In genomic region chr13:52597092-52597678, GRCm38 (mm10) we compare ENCODE assay signal across 21 mouse cellular contexts. TPM values are rescaled to one million over a fixed set of nuclear protein-coding genes. Genes with fewer than 3 reads are reported as not detected.
DNase-seq lines count a peak whose midpoint lies in the region; ATAC-seq and TF ChIP-seq lines count a peak whose summit lies in the region.
"Had no signal": no experiment of that assay in that cellular context is flagged by ENCODE, and none has a peak within 500 bp of the region (broad histone marks: within the 10 kb centered on the region; RNA-seq: fewer than 3 reads in every experiment).

No protein-coding gene starts in this region.

- ATAC-seq in stomach, embryonic 16.5 days (ENCODE audit: insufficient read depth, low FRiP score), result no peak
- ATAC-seq in stomach, postnatal 0 days (ENCODE audit: low FRiP score, low TSS enrichment), result no peak
- no peak for ATAC-seq in liver, embryonic 13.5 days (ENCODE audit: low read depth)
- ATAC-seq in megakaryocyte progenitor cell, adult 5-6 weeks (replicated peaks; ENCODE audit: poor library complexity), result 0 out of 2 replicates have a peak, but pooled peaks have one; percentile 25
- ATAC-seq: activated CD4-positive, CD25-positive, alpha-beta regulatory T cell, adult 4 months; intestine, embryonic 16.5 days; Patski had no signal

- H3K9me3 ChIP-seq in stomach, embryonic 16.5 days (replicated peaks; ENCODE audit: control insufficient read depth, low read length), result no peaks in the 10 kb centered on the region
- no peaks in the 10 kb centered on the region for H3K9me3 ChIP-seq in stomach, postnatal 0 days (ENCODE audit: control insufficient read depth, low read length)
- H3K9me3 ChIP-seq in liver, embryonic 13.5 days (replicated peaks), result no peaks in the 10 kb centered on the region
- H3K9me3 ChIP-seq: hindbrain, embryonic 15.5 days; limb, embryonic 10.5 days had no signal

- no peak overlapping the region for H3K27ac ChIP-seq in gastrocnemius, adult 2 months
- H3K27ac ChIP-seq in stomach, embryonic 16.5 days (ENCODE audit: low read length), result no peak overlapping the region
- H3K27ac ChIP-seq in stomach, postnatal 0 days (replicated peaks), result no peak overlapping the region
- no peak overlapping the region for H3K27ac ChIP-seq in liver, embryonic 13.5 days
- H3K27ac ChIP-seq: hindbrain, embryonic 15.5 days; kidney, postnatal 0 days; left cerebral cortex, adult 2 months; limb, embryonic 10.5 days had no signal

- H3K36me3 ChIP-seq in stomach, embryonic 16.5 days (ENCODE audit: control insufficient read depth, insufficient read depth, low read length), result no peaks in the 10 kb centered on the region
- no peaks in the 10 kb centered on the region for H3K36me3 ChIP-seq in stomach, postnatal 0 days (ENCODE audit: control insufficient read depth, insufficient read depth, low read length)
- no peaks in the 10 kb centered on the region for H3K36me3 ChIP-seq in liver, embryonic 13.5 days
- H3K36me3 ChIP-seq: hindbrain, embryonic 15.5 days; limb, embryonic 10.5 days had no signal

- 0 out of 2 replicates have a peak overlapping the region, but pooled peaks have one; percentile 31 for H3K4me2 ChIP-seq in stomach, embryonic 16.5 days (ENCODE audit: low read depth, low read length)
- H3K4me2 ChIP-seq in stomach, postnatal 0 days (replicated peaks; ENCODE audit: low read depth), result no peak overlapping the region
- peak overlapping the region; percentile 19; the same call in 1 of the 2 replicates for H3K4me2 ChIP-seq in liver, embryonic 13.5 days
- H3K4me2 ChIP-seq: heart, embryonic 12.5 days; hindbrain, embryonic 15.5 days; lung, embryonic 14.5 days had no signal

- intact Hi-C loops in gastrocnemius, adult 2 months (cut with DNase I), result no loop called here
- intact Hi-C loops in gastrocnemius, postnatal 14 days (cut with DNase I; ENCODE audit: low total_unique reads), result no loop called here
- intact Hi-C loops in heart, postnatal 25 days (cut with DNase I), result no loop called here

- TF ChIP-seq EP300 in stomach, postnatal 0 days (optimal IDR thresholded peaks at IDR 0.05), result no peak

- H3K4me1 ChIP-seq in stomach, embryonic 16.5 days (ENCODE audit: control insufficient read depth, insufficient read depth, low read length), result no peaks in the 10 kb centered on the region
- H3K4me1 ChIP-seq in stomach, postnatal 0 days (replicated peaks; ENCODE audit: control insufficient read depth, insufficient read depth), result no peaks in the 10 kb centered on the region
- peaks cover 2% of the 10 kb centered on the region; the same call in 1 of the 2 replicates for H3K4me1 ChIP-seq in liver, embryonic 13.5 days (replicated peaks)
- H3K4me1 ChIP-seq: hindbrain, embryonic 15.5 days had no signal

- no peak for DNase-seq in gastrocnemius, adult 2 months
- DNase-seq in gastrocnemius, postnatal 14 days, result no peak
- no peak for DNase-seq in stomach, postnatal 0 days (ENCODE audit: low spot score)
- no peak for DNase-seq in liver, embryonic 13.5 days
- DNase-seq in layer of hippocampus, adult 8-10 months (ENCODE audit: low spot score in 2 of 2), result no peak
- DNase-seq in heart, postnatal 25 days (ENCODE audit: low spot score), result no peak
- DNase-seq: adrenal gland, postnatal 25 days; cerebellum, adult 9-11 months; embryo, embryonic 11 days; gastrocnemius, postnatal 25 days; lung, embryonic 14.5 days had no signal

- H3K4me3 ChIP-seq in gastrocnemius, adult 2 months, result peak overlapping the region; percentile 40
- no peak overlapping the region for H3K4me3 ChIP-seq in stomach, embryonic 16.5 days (replicated peaks; ENCODE audit: low read length)
- H3K4me3 ChIP-seq in stomach, postnatal 0 days (ENCODE audit: low read depth, low read length), result no peak overlapping the region
- H3K4me3 ChIP-seq in liver, embryonic 13.5 days (replicated peaks), result peak overlapping the region; percentile 20; the same call in 1 of the 2 replicates
- H3K4me3 ChIP-seq: heart, embryonic 12.5 days; hindbrain, embryonic 15.5 days; left cerebral cortex, adult 2 months; limb, embryonic 10.5 days had no signal

- no peaks in the 10 kb centered on the region for H3K27me3 ChIP-seq in stomach, embryonic 16.5 days (ENCODE audit: control insufficient read depth, insufficient read depth, low read length)
- H3K27me3 ChIP-seq in stomach, postnatal 0 days (ENCODE audit: control insufficient read depth, insufficient read depth, low read length), result no peaks in the 10 kb centered on the region
- H3K27me3 ChIP-seq in liver, embryonic 13.5 days, result no peaks in the 10 kb centered on the region
- H3K27me3 ChIP-seq: heart, embryonic 12.5 days; hindbrain, embryonic 15.5 days had no signal

- no peak overlapping the region for H3K9ac ChIP-seq in stomach, embryonic 16.5 days (ENCODE audit: low read length)
- no peak overlapping the region for H3K9ac ChIP-seq in stomach, postnatal 0 days (ENCODE audit: low read length)
- no peak overlapping the region for H3K9ac ChIP-seq in liver, embryonic 13.5 days
- H3K9ac ChIP-seq: heart, embryonic 12.5 days; hindbrain, embryonic 15.5 days; lung, embryonic 14.5 days had no signal

- 72% methylated on average over 11 of the region's 11 CpGs for WGBS in stomach, embryonic 16.5 days
- 73% methylated on average over 11 of the region's 11 CpGs for WGBS in stomach, postnatal 0 days
- WGBS in liver, embryonic 13.5 days (ENCODE audit: insufficient replicate concordance), result 37% methylated on average over 11 of the region's 11 CpGs

- TF ChIP-seq CTCF in gastrocnemius, adult 2 months (IDR thresholded peaks at IDR 0.05), result no peak
- no peak for TF ChIP-seq CTCF in stomach, postnatal 0 days (IDR thresholded peaks at IDR 0.05; ENCODE audit: low read depth)

RNA-seq across cellular contexts. Expression of gene Syk, which starts 14.2 kb away (rescaled TPM):
- total RNA-seq in gastrocnemius, adult 2 months (2021), result 1 to 10 TPM; 1.9 to 2.2 TPM
- 1 to 10 TPM; 2.5 to 3.3 TPM for total RNA-seq in gastrocnemius, postnatal 14 days (2021)
- polyA plus RNA-seq in stomach, embryonic 16.5 days (2015; fragmentation: Nextera tagmentation; extraction: Ambion mirVana), result 3.4 and 3.9 TPM in 2 replicates
- polyA plus RNA-seq in stomach, postnatal 0 days (2015; fragmentation: Nextera tagmentation; extraction: Ambion mirVana), result 1.7 and 1.9 TPM in 2 replicates
- 4.4 and 5.0 TPM in 2 replicates for polyA plus RNA-seq in liver, embryonic 13.5 days (2015; fragmentation: Nextera tagmentation; extraction: Ambion mirVana)
- 38.9 and 40.1 TPM in 2 replicates for total RNA-seq in megakaryocyte progenitor cell, adult 5-6 weeks (2015)
- total RNA-seq in megakaryocyte progenitor cell, adult 5-6 weeks (2017), result 67.4 and 70.2 TPM in 2 replicates
- total RNA-seq in layer of hippocampus, adult 8-10 months (2022), result 1 to 10 TPM; 3.5 to 5.8 (median 4.2) TPM
- total RNA-seq in heart, postnatal 25 days (2021), result 10 to 100 TPM; 16.3 to 18.6 TPM
- polyA plus RNA-seq: Patski had no signal

Comparison
In these comparisons a context has a peak if more than half of its experiments do, and no peak if none do; other contexts are left out.
1. H3K4me3 ChIP-seq: peak in gastrocnemius, adult 2 months (single experiment) and liver, embryonic 13.5 days (single experiment); none in stomach, embryonic 16.5 days (single experiment) and stomach, postnatal 0 days (single experiment).